Mouse (Mus musculus) heart, adult 2 months (tissue): ENCODE data around the gene Atp13a4. TPM values are rescaled to one million over a fixed set of nuclear protein-coding genes. Genes with fewer than 3 reads are reported as not detected.

Experiments
- DNase-seq, 2 experiments: peaks; one replicate each; pipeline ENCODE4 v3.0.0; 2021
- H3K27ac ChIP-seq: fragments of 200-600 bp; 2 replicates; pipeline ENCODE4 v1.8.1; 2022
- H3K27me3 ChIP-seq: fragments of 200-500 bp; 2 replicates; pipeline ENCODE4 v1.6.1; 2012; ENCODE audit warnings: mild to moderate bottlenecking, low read length, inconsistent platforms, mixed read lengths; ENCODE audit not compliant: control insufficient read depth, insufficient read depth
- H3K36me3 ChIP-seq: fragments of 200-500 bp; 2 replicates; pipeline ENCODE4 v1.6.1; 2012; ENCODE audit warnings: low read length, inconsistent platforms; ENCODE audit not compliant: control insufficient read depth, insufficient read depth
- H3K4me1 ChIP-seq: fragments of 200-500 bp; 2 replicates; pipeline ENCODE4 v1.6.1; 2011; ENCODE audit warnings: low read length; ENCODE audit not compliant: control insufficient read depth, insufficient read depth
- H3K4me3 ChIP-seq: fragments of 200-600 bp; 2 replicates; pipeline ENCODE4 v1.8.1; 2022
- H3K79me2 ChIP-seq: fragments of 200-500 bp; replicated peaks from 2 replicates; pipeline ENCODE4 v1.6.1; 2012; ENCODE audit warnings: mild to moderate bottlenecking, inconsistent platforms, low read length, moderate library complexity, mixed read lengths; ENCODE audit not compliant: control insufficient read depth, insufficient read depth
- H3K9ac ChIP-seq: fragments of 200-500 bp; 2 replicates; pipeline ENCODE4 v1.6.1; 2012; ENCODE audit warnings: low read depth, mild to moderate bottlenecking, control low read depth, inconsistent platforms, low read length, mixed read lengths
- CTCF ChIP-seq: fragments of 200-600 bp; IDR thresholded peaks from 2 replicates; pipeline ENCODE4 v1.8.1; 2022; ENCODE audit warnings: antibody characterized with exemption, mild to moderate bottlenecking, moderate library complexity
- EP300 ChIP-seq: fragments of 200-500 bp; IDR thresholded peaks from 2 replicates; pipeline ENCODE4 v1.6.1; 2011; ENCODE audit warnings: low read depth, low read length, control low read depth; ENCODE audit not compliant: insufficient read depth
- POLR2A ChIP-seq: fragments of 200-500 bp; IDR thresholded peaks from 2 replicates; pipeline ENCODE4 v1.6.1; 2011; ENCODE audit warnings: mild to moderate bottlenecking, low read depth, low read length, control low read depth; ENCODE audit not compliant: insufficient read depth
- WGBS: fragments of 180-500 bp; shearing (Covaris S2); methylation state at CpG from one replicate; pipeline ENCODE4 v1.1.7; 2018; 5-methylcytosine and 5-hydroxymethylcytosine counted together
- intact Hi-C: fragments of 180-260 bp; cut with DNase I; formaldehyde crosslinking; loops from one replicate; pipeline ENCODE4 v1.15.1; 2025
- polyA plus RNA-seq: library from polyadenylated mRNA; depleted of rRNA; stranded (reverse); fragments of >200 nt; gene quantifications from 2 replicates; pipeline ENCODE4 v1.2.3, GENCODE M21; 2012
- total RNA-seq, 2 experiments: library from RNA; stranded (reverse); gene quantifications; 2 replicates each; pipeline ENCODE4 v1.2.3; 2021

Gene Atp13a4
- total and polyA plus RNA-seq, 3 experiments = not detected

DNA sequence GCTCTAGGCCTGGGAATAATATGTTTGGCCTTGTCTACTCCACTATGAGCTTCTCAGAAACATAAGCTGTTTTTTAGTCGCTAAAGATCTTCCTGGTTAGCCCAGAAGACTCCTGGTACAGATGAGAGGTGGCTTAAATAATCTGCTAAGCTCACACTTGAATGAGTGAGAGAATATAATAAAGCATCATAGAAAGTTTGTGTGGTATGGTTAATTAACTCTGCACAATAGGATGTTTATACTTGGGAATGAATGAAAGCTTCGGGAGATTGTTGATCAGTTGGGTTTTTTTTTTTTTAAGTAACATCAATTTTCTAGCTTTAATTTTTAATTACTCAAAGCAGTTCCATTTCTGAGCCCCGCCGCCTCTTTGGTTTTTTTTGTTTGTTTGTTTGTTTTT is 8.8 kb downstream of the Atp13a4 start:
- TF ChIP-seq EP300 = no peak
- no peak for TF ChIP-seq POLR2A
- no peak for TF ChIP-seq CTCF
- Histone ChIP-seq H3K27ac (no peak overlapping the region), H3K36me3 (no peaks in the 10 kb centered on the region), H3K9ac (no peak overlapping the region), H3K79me2 (no peaks in the 10 kb centered on the region), H3K4me1 (no peaks in the 10 kb centered on the region), H3K27me3 (no peaks in the 10 kb centered on the region), H3K4me3 (no peak overlapping the region)
- 84% methylated on average over 4 of the region's 4 CpGs for WGBS
- intact Hi-C loops = no loop called here
- no peak for DNase-seq

DNA sequence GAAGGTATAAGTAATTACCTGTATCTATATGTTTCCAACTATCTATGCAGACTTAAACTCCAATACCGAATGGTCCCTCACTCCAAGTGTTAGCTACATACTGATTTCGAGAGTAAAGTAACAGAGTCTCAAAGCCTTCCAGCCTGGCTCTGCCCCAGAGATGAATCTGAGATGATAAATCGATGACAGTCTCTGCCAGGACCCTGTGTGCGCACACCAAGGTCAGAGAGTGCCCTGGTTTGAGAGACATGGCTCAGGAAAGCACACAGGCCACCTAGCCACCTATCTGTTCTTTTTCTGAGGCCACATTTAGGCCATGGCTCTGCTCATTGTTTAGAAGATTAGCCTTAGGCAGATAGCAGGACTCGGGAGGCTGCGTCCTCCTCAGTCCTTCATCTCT is 11.0 kb downstream of the Atp13a4 start:
- H3K27me3 ChIP-seq = no peaks in the 10 kb centered on the region
- no peak overlapping the region for H3K27ac ChIP-seq
- no peak overlapping the region for H3K9ac ChIP-seq
- TF ChIP-seq POLR2A = no peak
- no peaks in the 10 kb centered on the region for H3K36me3 ChIP-seq
- 52% methylated on average over 6 of the region's 6 CpGs for WGBS
- no peaks in the 10 kb centered on the region for H3K4me1 ChIP-seq
- no peak overlapping the region for H3K4me3 ChIP-seq
- H3K79me2 ChIP-seq = no peaks in the 10 kb centered on the region
- intact Hi-C loops = no loop called here
- no peak for DNase-seq

DNA sequence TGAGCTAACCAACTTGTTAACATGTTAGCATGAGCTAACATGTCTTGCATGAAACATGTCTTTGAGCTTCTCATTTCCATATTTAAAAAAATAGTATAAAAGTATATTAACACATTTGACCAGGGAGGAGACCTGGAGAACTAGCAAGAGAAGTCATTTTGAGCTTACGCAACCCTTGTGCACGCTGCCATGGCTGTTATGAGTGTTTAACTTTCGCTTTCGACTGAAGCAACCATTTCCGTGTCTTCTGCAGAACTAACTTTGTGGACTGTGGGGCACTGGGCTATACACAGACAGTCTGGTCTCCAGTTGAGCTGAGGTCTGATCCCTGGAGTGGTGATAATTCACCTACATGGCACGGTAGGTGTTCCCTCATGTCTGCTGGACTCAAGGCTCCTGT is 17.6 kb downstream of the Atp13a4 start:
- intact Hi-C loops = no loop called here
- TF ChIP-seq EP300 (no peak), CTCF (no peak), POLR2A (no peak)
- DNase-seq = no peak

DNA sequence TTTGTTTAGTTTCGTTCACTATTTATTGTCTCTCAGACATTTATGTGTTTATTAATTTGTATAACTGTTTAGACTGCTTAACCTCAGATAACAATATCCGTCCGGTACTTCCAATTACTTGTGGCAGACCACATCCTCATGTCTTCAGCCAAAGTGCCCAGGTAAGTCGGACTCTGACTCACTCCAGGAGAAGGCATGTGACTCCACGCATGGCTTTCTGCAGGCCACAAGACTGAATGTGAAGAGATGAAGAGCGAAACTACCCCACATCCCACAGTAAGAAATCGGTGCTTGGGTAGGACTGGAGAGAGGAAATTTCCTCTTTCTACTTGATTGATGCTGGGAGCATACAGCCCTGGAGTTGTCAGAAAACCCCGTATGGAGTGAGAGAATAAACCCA is 18.1 kb downstream of the Atp13a4 start:
- WGBS = 81% methylated on average over 8 of the region's 8 CpGs
- no peaks in the 10 kb centered on the region for H3K79me2 ChIP-seq
- DNase-seq = no peak
- H3K9ac ChIP-seq = no peak overlapping the region
- no peaks in the 10 kb centered on the region for H3K4me1 ChIP-seq
- no peak for TF ChIP-seq CTCF
- TF ChIP-seq EP300 = no peak
- TF ChIP-seq POLR2A = no peak
- H3K4me3 ChIP-seq = no peak overlapping the region
- no peak overlapping the region for H3K27ac ChIP-seq
- intact Hi-C loops = no loop called here
- no peaks in the 10 kb centered on the region for H3K27me3 ChIP-seq
- H3K36me3 ChIP-seq = no peaks in the 10 kb centered on the region

More for the DNA sequence above, 17.6 kb downstream of the Atp13a4 start:
- H3K27ac ChIP-seq = no peak overlapping the region
- H3K9ac ChIP-seq = no peak overlapping the region
- no peaks in the 10 kb centered on the region for H3K79me2 ChIP-seq
- no peaks in the 10 kb centered on the region for H3K4me1 ChIP-seq
- 90% methylated on average over 6 of the region's 6 CpGs for WGBS
- H3K36me3 ChIP-seq = no peaks in the 10 kb centered on the region
- H3K4me3 ChIP-seq = no peak overlapping the region
- no peaks in the 10 kb centered on the region for H3K27me3 ChIP-seq

DNA sequence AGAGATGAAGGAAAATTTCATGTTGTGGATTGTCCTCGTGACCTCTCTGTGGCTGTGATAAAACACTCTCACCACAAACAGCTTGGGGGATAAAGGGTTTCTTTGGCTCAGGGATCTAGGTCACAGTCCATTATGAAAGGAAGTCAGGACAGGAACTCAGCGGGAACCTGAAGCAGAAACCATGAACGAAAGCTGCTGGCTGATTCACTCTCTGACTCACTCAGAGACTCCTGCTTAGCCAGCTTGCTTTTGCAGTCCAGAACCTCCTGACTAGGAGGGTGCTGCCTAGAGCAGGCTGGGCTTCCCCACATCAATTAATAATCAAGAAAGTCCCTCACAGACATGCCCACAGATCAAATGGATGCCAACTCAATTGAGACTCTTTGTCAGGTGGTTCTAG is 32.2 kb downstream of the Atp13a4 start:
- H3K27ac ChIP-seq = no peak overlapping the region
- WGBS = 43% methylated on average over 3 of the region's 3 CpGs
- no peak overlapping the region for H3K4me3 ChIP-seq
- H3K27me3 ChIP-seq = no peaks in the 10 kb centered on the region
- no peaks in the 10 kb centered on the region for H3K36me3 ChIP-seq
- H3K9ac ChIP-seq = no peak overlapping the region
- TF ChIP-seq EP300 (no peak), CTCF (no peak), POLR2A (no peak)
- no peak for DNase-seq
- intact Hi-C loops = no loop called here
- no peaks in the 10 kb centered on the region for H3K4me1 ChIP-seq
- H3K79me2 ChIP-seq = no peaks in the 10 kb centered on the region

DNA sequence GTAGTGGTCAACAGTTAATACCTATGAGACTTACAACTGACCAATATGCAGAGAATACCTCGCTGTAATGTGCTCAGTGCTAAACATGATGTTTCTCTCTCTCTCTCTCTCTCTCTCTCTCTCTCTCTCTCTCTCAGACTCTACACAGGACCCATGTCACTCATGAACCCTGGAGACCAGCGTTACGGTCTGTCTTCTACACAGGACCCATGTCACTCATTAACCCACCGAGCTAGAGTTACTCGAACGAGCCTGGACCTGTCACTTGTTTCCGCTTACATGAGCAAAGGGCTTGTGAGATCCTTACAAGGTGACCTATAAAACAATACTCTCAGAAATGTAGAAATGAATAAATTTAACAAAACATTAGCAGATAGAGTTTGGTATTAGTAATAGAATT is 33.9 kb downstream of the Atp13a4 start:
- no peak overlapping the region for H3K9ac ChIP-seq
- H3K27me3 ChIP-seq = no peaks in the 10 kb centered on the region
- no peak overlapping the region for H3K27ac ChIP-seq
- H3K79me2 ChIP-seq = no peaks in the 10 kb centered on the region
- H3K4me3 ChIP-seq = no peak overlapping the region
- no peak for TF ChIP-seq CTCF
- no peak for TF ChIP-seq EP300
- TF ChIP-seq POLR2A = no peak
- intact Hi-C loops = no loop called here
- H3K36me3 ChIP-seq = no peaks in the 10 kb centered on the region
- no peak for DNase-seq
- 89% methylated on average over 7 of the region's 7 CpGs for WGBS
- H3K4me1 ChIP-seq = no peaks in the 10 kb centered on the region

DNA sequence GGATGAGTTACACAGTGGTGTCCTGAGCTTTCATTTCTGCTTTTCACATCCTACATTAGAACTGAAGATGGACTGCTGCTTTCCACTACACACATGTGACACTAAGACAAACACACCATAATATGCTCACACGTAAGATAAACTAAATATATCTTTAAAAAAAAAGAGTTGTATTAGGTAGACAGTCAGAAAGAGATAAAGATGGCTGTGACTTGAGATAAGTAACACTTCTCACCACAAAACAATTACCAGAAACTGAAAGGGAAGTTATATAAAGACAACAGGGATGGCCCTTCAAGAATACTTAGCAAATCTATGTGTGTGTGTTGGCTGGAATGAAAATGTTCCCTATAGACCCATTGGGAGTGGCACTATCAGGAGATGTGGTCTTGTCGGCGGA is 34.8 kb downstream of the Atp13a4 start:
- intact Hi-C loops = no loop called here
- Histone ChIP-seq H3K79me2 (no peaks in the 10 kb centered on the region), H3K4me1 (no peaks in the 10 kb centered on the region), H3K36me3 (no peaks in the 10 kb centered on the region), H3K9ac (no peak overlapping the region), H3K27me3 (no peaks in the 10 kb centered on the region), H3K4me3 (no peak overlapping the region), H3K27ac (no peak overlapping the region)
- 45% methylated on average over 3 of the region's 3 CpGs for WGBS
- no peak for DNase-seq
- TF ChIP-seq EP300 = no peak
- no peak for TF ChIP-seq CTCF
- no peak for TF ChIP-seq POLR2A
